Mouse (Mus musculus): ENCODE data around the gene Acvr2b. TPM values are rescaled to one million over a fixed set of nuclear protein-coding genes. Genes with fewer than 3 reads are reported as not detected.
A peak's percentile ranks its signal among the peaks of the same experiment; 100 is the strongest.

The Acvr2b gene
- total RNA-seq, 2 experiments from 2014 or later: 18.8 to 24.0 TPM

GRCm38 (mm10) chr9:119404090-119404489 is 2.2 kb downstream of the Acvr2b start:
- no peak for DNase-seq (ENCODE audit: low spot score in 2 of 2)

- peak in 1 of 2 experiments; percentile 20 for DNase-seq (ENCODE audit: low spot score in 2 of 2)
Observed at GRCm38 (mm10) chr9:119407884-119408283, 6.0 kb downstream of the Acvr2b start.

- peak in 1 of 2 experiments; percentile 21 for DNase-seq (ENCODE audit: low spot score in 2 of 2)
Observed at GRCm38 (mm10) chr9:119408898-119409664, 7.2 kb downstream of the Acvr2b start.

GRCm38 (mm10) chr9:119409864-119410263 is 7.9 kb downstream of the Acvr2b start:
- DNase-seq (ENCODE audit: low spot score in 2 of 2): no peak

GRCm38 (mm10) chr9:119418025-119418424 is 16.1 kb downstream of the Acvr2b start:
- no peak for DNase-seq (ENCODE audit: low spot score in 2 of 2)

GRCm38 (mm10) chr9:119419852-119420438 is 18.0 kb downstream of the Acvr2b start:
- no peak for DNase-seq (ENCODE audit: low spot score in 2 of 2)

- peak in 1 of 2 experiments; percentile 53 for DNase-seq (ENCODE audit: low spot score in 2 of 2)
Observed at GRCm38 (mm10) chr9:119425217-119425975, 23.5 kb downstream of the Acvr2b start.

- no peak for DNase-seq (ENCODE audit: low spot score in 2 of 2)
Observed at GRCm38 (mm10) chr9:119425976-119426415, 24.1 kb downstream of the Acvr2b start.

GRCm38 (mm10) chr9:119426483-119426882 is 24.6 kb downstream of the Acvr2b start:
- DNase-seq (ENCODE audit: low spot score in 2 of 2): no peak

- peak in 1 of 2 experiments; percentile 83 for DNase-seq (ENCODE audit: low spot score in 2 of 2)
Observed at GRCm38 (mm10) chr9:119430311-119430710, 28.4 kb downstream of the Acvr2b start.

GRCm38 (mm10) chr9:119435855-119436254 is 33.9 kb downstream of the Acvr2b start:
- DNase-seq (ENCODE audit: low spot score in 2 of 2): no peak

- no peak for DNase-seq (ENCODE audit: low spot score in 2 of 2)
Observed at GRCm38 (mm10) chr9:119438065-119438464, 36.1 kb downstream of the Acvr2b start.

- DNase-seq (ENCODE audit: low spot score in 2 of 2): no peak
Observed at GRCm38 (mm10) chr9:119438498-119439000, 36.6 kb downstream of the Acvr2b start.

GRCm38 (mm10) chr9:119444738-119445429 is 43.0 kb downstream of the Acvr2b start, which contains the start of gene Exog:
Gene Exog (plus strand): TSS chr9:119444943.
- DNase-seq (ENCODE audit: low spot score in 2 of 2): peak; percentile 99

- DNase-seq (ENCODE audit: low spot score in 2 of 2): no peak
Observed at GRCm38 (mm10) chr9:119445737-119446136, 43.8 kb downstream of the Acvr2b start.

- DNase-seq (ENCODE audit: low spot score in 2 of 2): no peak
Observed at GRCm38 (mm10) chr9:119455967-119456366, 54.0 kb downstream of the Acvr2b start.

- no peak for DNase-seq (ENCODE audit: low spot score in 2 of 2)
Observed at GRCm38 (mm10) chr9:119457122-119457521, 55.2 kb downstream of the Acvr2b start.

GRCm38 (mm10) chr9:119460410-119460809 is 58.5 kb downstream of the Acvr2b start:
- DNase-seq (ENCODE audit: low spot score in 2 of 2): peak; percentile 51 to 55

- no peak for DNase-seq (ENCODE audit: low spot score in 2 of 2)
Observed at GRCm38 (mm10) chr9:119465056-119465455, 63.1 kb downstream of the Acvr2b start.

- DNase-seq (ENCODE audit: low spot score in 2 of 2): peak in 1 of 2 experiments; percentile 59
Observed at GRCm38 (mm10) chr9:119465595-119465994, 63.7 kb downstream of the Acvr2b start.
